Mouse (Mus musculus) embryonic stem cell, embryonic (primary cell): Measurements from ENCODE around the gene Smarcc2.

Experiments
- CTCF ChIA-PET, 4 experiments: fragments of 300-600 bp in 2 of 4; fragments of 350-600 bp in 2 of 4; sonication (Branson Sonifier 250); formaldehyde crosslinking; loops; one replicate each; lab custom pipeline; 2022; ENCODE audit warnings: inconsistent platforms in 2 of 4; lab: Charles Lee
- POLR2A ChIA-PET, 4 experiments: fragments of 300-600 bp in 2 of 4; fragments of 350-600 bp in 2 of 4; sonication (Branson Sonifier 250); formaldehyde crosslinking; loops; one replicate each; lab custom pipeline; 2022; ENCODE audit warnings: antibody characterized with exemption in 4 of 4, inconsistent platforms in 1 of 4; lab: Charles Lee

Gene Smarcc2

GRCm38 (mm10) chr10:128509203-128509602 is 50.2 kb downstream of the Smarcc2 start:
- CTCF ChIA-PET = interaction anchor here in 3 of 4 experiments (0.6 to 2.5 kb wide), 6 partner anchors 10 to 160 kb away, joined by 3 to 13 read pairs (median 4); partner anchors contain the start of gene Esyt1 (in 1 of the 3)

GRCm38 (mm10) chr10:128509831-128510230 is 50.8 kb downstream of the Smarcc2 start:
- POLR2A ChIA-PET = interaction anchor here (0.7 to 10.2 kb wide), 25 partner anchors 7 to 403 kb away, joined by 3 to 80 read pairs (median 5); partner anchors contain the start of genes Esyt1 (in 4 of the 4), Myl6 (in 3 of the 4), Zc3h10 (in 3 of the 4) and Myl6b (in 2 of the 4)
- CTCF ChIA-PET = interaction anchor here in 2 of 4 experiments (0.6 to 2.5 kb wide), 5 partner anchors 9 to 195 kb away, joined by 3 to 13 read pairs (median 4); partner anchors contain the start of gene Esyt1 (in 1 of the 2)

More at GRCm38 (mm10) chr10:128509203-128509602, 50.2 kb downstream of the Smarcc2 start:
- POLR2A ChIA-PET = interaction anchor here (0.6 to 10.2 kb wide), 26 partner anchors 8 to 902 kb away, joined by 3 to 80 read pairs (median 6); partner anchors contain the start of genes Myl6 (in 3 of the 4), Zc3h10 (in 3 of the 4), Esyt1 (in 2 of the 4) and Myl6b (in 2 of the 4)

GRCm38 (mm10) chr10:128510301-128510700 is 51.3 kb downstream of the Smarcc2 start:
- CTCF ChIA-PET = interaction anchor here in 1 of 4 experiments (0.8 to 2.5 kb wide), 2 partner anchors 9 to 11 kb away, joined by 3 to 13 read pairs; no protein-coding TSS in a partner anchor
- POLR2A ChIA-PET = interaction anchor here (0.7 to 10.2 kb wide), 23 partner anchors 9 to 316 kb away, joined by 3 to 80 read pairs (median 5); partner anchors contain the start of genes Esyt1 (in 4 of the 4), Myl6 (in 3 of the 4), Zc3h10 (in 3 of the 4) and Myl6b (in 2 of the 4)

DNA sequence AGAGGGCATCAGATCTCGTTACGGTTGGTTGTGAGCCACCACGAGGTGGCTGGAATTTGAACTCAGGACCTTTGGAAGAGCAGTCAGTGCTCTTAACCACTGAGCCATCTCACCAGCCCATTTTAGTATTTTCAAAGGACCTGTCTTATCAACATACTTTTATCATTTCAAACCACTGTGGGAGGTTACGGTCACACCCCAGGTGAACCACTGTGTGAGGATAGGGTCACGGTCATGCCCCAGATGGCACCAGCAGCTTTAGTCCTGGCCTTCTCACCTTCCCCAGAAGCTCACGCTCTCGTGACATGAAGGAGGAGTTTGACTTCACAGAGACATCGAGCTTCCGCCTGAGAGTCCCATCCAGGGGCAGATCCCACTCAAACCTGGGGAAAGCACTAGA is 52.1 kb downstream of the Smarcc2 start:
- POLR2A ChIA-PET = interaction anchor here in 3 of 4 experiments (1.0 to 10.2 kb wide), 16 partner anchors 10 to 317 kb away, joined by 3 to 80 read pairs (median 6); partner anchors contain the start of genes Esyt1 (in 2 of the 3), Myl6b (in 2 of the 3), Zc3h10 (in 2 of the 3) and Myl6 (in 1 of the 3)
- CTCF ChIA-PET = interaction anchor here in 2 of 4 experiments (0.5 to 0.6 kb wide), 4 partner anchors 36 to 264 kb away, joined by 3 to 5 read pairs (median 4); no protein-coding TSS in a partner anchor

GRCm38 (mm10) chr10:128511761-128512160 is 52.7 kb downstream of the Smarcc2 start:
- POLR2A ChIA-PET = interaction anchor here in 3 of 4 experiments (0.7 to 10.2 kb wide), 24 partner anchors 8 to 411 kb away, joined by 3 to 80 read pairs (median 5); partner anchors contain the start of genes Esyt1 (in 2 of the 3), Zc3h10 (in 2 of the 3), Myl6 (in 1 of the 3) and Nabp2 (in 1 of the 3)
- CTCF ChIA-PET = interaction anchor here in 1 of 4 experiments (0.5 kb wide), 1 partner anchor 77 kb away, joined by 4 read pairs; no protein-coding TSS in a partner anchor

GRCm38 (mm10) chr10:128515044-128515443 is 56.0 kb downstream of the Smarcc2 start:
- ChIA-PET POLR2A (interaction anchor here in 3 of 4 experiments (0.6 to 10.2 kb wide), 9 partner anchors 10 to 42 kb away, joined by 3 to 80 read pairs (median 8); partner anchors contain the start of genes Esyt1 (in 2 of the 3), Myl6b (in 2 of the 3) and Zc3h10 (in 2 of the 3)), CTCF (interaction anchor here in 1 of 4 experiments (1.2 kb wide), 1 partner anchor 11 kb away, joined by 3 read pairs; the partner anchor contains the start of gene Esyt1)

- ChIA-PET CTCF (interaction anchor here in 1 of 4 experiments (1.2 kb wide), 1 partner anchor 10 kb away, joined by 3 read pairs; the partner anchor contains the start of gene Esyt1), POLR2A (interaction anchor here in 3 of 4 experiments (0.7 to 10.2 kb wide), 11 partner anchors 9 to 71 kb away, joined by 3 to 80 read pairs (median 7); partner anchors contain the start of genes Esyt1 (in 2 of the 3), Myl6b (in 2 of the 3), Zc3h10 (in 2 of the 3) and Myl6 (in 1 of the 3))
Observed at GRCm38 (mm10) chr10:128516029-128516428, 57.0 kb downstream of the Smarcc2 start.

DNA sequence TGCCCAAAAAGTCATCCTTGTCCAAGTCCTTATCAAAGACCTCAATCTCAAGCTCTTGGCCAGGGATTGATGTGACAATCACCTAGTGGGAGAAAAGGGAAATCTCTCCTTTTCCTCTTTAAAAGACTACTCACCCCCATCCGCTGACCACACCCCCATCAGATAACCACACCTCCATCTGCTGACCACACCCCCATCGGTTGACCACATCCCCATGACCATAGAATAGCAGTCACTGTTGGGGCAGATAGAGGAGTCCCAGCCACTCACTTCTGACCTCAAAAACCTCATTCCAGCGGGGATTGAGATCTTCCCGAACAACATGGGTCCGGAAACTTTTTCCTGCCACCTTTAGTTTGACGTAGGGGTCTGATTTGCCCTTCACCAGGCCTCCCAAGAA is 57.6 kb downstream of the Smarcc2 start:
- ChIA-PET CTCF (interaction anchor here in 1 of 4 experiments (0.5 to 1.2 kb wide), 3 partner anchors 9 to 329 kb away, joined by 3 to 7 read pairs (median 3); partner anchors contain the start of gene Esyt1), POLR2A (interaction anchor here in 3 of 4 experiments (0.7 to 10.2 kb wide), 18 partner anchors 7 to 386 kb away, joined by 3 to 80 read pairs (median 4); partner anchors contain the start of genes Esyt1 (in 3 of the 3), Myl6 (in 2 of the 3), Zc3h10 (in 2 of the 3) and Myl6b (in 1 of the 3))

GRCm38 (mm10) chr10:128518833-128519232 is 59.8 kb downstream of the Smarcc2 start:
- POLR2A ChIA-PET = interaction anchor here in 3 of 4 experiments (0.5 to 3.5 kb wide), 22 partner anchors 9 to 340 kb away, joined by 3 to 13 read pairs (median 4); partner anchors contain the start of genes Myl6b (in 2 of the 3), Zc3h10 (in 2 of the 3), Myl6 (in 1 of the 3) and Nabp2 (in 1 of the 3)
- CTCF ChIA-PET = interaction anchor here (0.5 to 1.6 kb wide), 32 partner anchors 9 to 487 kb away, joined by 3 to 13 read pairs (median 3); partner anchors contain the start of genes Myl6 (in 1 of the 4), Nabp2 (in 1 of the 4), Rnf41 (in 1 of the 4) and Suox (in 1 of the 4)

DNA sequence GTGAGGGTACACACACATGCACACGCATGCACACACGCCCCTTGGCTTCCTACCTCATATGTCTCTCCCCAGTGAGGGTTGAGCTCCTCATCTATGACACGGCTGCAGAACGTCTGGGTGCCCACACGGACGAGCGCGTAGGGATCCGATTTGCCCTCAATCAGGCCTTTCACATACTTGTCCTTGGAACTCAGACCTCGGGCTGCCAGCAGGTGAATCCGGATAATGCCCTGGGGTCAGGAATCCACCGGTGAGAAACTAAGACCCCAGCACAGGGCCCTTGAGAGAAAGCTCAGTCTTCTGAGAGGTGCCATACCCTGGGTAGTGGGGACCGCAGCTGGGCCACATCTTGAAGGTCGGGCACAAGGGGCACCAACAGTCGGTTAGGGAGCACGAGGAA is 61.5 kb downstream of the Smarcc2 start:
- ChIA-PET POLR2A (interaction anchor here in 2 of 4 experiments (0.7 to 2.3 kb wide), 7 partner anchors 9 to 109 kb away, joined by 3 to 10 read pairs (median 3); partner anchors contain the start of genes Myl6b (in 1 of the 2), Nabp2 (in 1 of the 2), Pa2g4 (in 1 of the 2) and Rnf41 (in 1 of the 2)), CTCF (interaction anchor here in 1 of 4 experiments (0.6 kb wide), 1 partner anchor 146 kb away, joined by 3 read pairs; no protein-coding TSS in a partner anchor)

GRCm38 (mm10) chr10:128522351-128522750 is 63.3 kb downstream of the Smarcc2 start:
- ChIA-PET CTCF (interaction anchor here in 1 of 4 experiments (0.5 kb wide), 1 partner anchor 380 kb away, joined by 9 read pairs; no protein-coding TSS in a partner anchor), POLR2A (interaction anchor here in 2 of 4 experiments (0.7 to 1.9 kb wide), 7 partner anchors 10 to 62 kb away, joined by 3 to 8 read pairs (median 3); partner anchors contain the start of genes Myl6b (in 2 of the 2), Myl6 (in 1 of the 2) and Pa2g4 (in 1 of the 2))

DNA sequence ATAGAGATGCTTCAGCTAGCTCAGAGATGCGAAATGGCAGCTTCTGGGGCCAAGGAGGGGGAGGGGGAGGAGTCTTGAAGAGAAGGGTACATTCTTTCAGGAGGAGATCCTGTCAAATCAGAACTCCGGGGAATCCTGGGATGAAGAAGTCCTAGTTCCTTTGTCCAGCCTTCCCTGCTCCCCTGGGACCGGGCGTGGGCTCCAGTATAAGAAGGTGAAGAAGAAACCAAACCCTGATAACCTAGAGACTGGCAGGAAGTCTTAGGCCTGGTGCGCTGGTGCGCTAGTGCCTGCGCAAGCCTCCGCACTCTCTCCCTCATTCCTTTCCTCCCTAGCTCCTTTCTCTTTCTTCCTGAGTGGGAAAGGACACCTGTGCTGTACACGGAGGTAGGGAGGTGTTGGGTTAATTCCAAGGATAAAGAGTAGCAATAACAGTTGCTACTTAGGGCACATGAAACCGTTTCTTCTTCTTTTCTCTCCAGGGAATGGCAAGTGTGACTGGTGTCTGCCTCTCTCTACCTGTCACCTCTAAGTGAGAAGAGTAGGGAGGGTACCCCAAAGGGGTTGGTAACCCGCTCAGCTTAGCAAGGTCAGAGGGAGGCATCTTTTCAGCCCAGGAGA is 65.2 kb downstream of the Smarcc2 start:
- CTCF ChIA-PET = interaction anchor here (0.5 to 3.1 kb wide), 18 partner anchors 11 to 880 kb away, joined by 3 to 27 read pairs (median 4); partner anchors contain the start of genes Myl6 (in 1 of the 4), Myl6b (in 1 of the 4) and Zc3h10 (in 1 of the 4)

DNA sequence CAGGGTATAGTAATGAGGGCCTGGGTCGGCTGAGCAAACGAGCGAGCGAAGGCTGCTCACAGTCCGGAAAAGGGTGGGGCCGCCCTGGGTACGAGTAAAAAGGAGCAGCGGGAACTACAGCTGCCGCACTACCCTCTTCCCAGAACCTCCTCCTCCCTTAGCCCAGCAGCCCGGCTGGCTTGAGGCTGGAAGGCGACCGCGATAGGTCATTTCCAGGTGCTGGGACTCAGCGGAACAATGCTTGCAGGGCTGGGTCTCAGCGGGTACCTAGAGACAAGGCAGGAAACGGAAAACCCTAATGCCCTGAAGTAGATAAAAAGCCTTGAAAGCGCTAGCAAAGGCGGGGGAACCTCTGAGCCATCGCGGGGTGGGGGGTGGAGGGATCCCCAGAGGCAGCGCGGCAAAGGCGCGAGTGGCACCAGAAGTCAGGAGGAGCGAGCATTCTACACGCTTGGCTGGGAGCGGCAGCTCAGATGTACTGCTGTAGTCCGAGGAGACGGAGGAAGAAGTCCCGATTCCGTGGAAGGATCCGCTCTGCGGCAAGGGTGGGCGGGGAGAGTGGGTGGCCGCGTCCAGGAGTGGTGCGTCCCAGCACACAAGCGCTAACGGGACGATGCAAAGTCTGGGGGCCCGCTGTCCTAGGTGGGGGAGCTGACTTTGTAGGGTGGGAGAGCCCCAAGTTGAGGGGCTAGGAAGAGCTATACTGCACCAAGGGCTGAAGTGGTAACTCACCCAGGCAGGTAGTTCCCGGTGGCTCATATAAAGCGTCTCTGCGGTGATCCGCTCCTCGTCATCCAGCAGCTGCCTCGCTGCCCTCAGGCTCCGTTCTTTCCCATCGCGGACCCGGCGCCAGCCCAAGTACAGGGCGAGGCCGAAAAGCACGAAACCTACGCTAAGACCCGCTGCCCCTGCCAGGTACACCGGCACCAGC is 65.9 kb downstream of the Smarcc2 start:
- ChIA-PET POLR2A (interaction anchor here (0.5 to 7.0 kb wide), 131 partner anchors 8 to 1163 kb away, joined by 3 to 110 read pairs (median 5); partner anchors contain the start of genes Zc3h10 (in 4 of the 4), Cnpy2 (in 3 of the 4), Myl6 (in 3 of the 4) and Myl6b (in 3 of the 4)), CTCF (interaction anchor here (0.5 to 3.1 kb wide), 35 partner anchors 8 to 1012 kb away, joined by 3 to 27 read pairs (median 5); partner anchors contain the start of genes Myl6b (in 3 of the 4), Nabp2 (in 3 of the 4), Rnf41 (in 3 of the 4) and Zc3h10 (in 3 of the 4))

More for the DNA sequence above, 65.2 kb downstream of the Smarcc2 start:
- POLR2A ChIA-PET = interaction anchor here (0.5 to 7.0 kb wide), 62 partner anchors 8 to 1162 kb away, joined by 3 to 110 read pairs (median 10); partner anchors contain the start of genes Myl6 (in 3 of the 4), Zc3h10 (in 3 of the 4), Myl6b (in 2 of the 4) and Nabp2 (in 2 of the 4)

DNA sequence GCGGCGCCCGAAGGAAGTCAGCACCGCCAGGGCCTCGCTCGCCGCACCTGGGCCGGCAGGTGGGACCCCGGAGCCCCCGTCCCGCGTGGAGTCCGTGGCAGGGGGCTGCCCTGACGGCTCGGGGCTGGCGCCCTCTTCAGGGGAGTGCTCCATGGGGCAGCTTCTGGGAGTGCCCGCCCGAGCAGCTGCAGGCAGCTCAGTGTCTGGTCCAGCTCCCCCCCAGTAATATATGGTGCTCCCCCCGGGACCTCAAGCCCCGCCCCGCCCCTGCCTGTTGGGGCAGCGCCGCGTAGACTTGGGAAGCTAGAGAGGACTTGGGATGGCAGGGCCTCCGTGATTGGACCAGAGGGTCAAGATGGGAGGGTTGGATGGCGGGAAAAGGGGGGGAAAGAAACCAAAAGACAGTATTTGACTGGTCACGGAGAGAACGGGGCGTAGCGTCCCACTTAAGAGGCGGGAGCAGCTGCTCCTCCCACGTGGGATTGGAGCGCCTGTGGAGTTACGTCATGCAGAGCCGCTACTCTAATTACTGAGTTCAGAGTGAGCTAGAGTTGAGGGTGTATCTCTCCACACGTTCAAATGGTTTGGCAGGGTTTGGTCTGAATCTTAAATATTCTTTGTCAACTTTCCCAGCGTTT is 66.7 kb downstream of the Smarcc2 start, which contains the start of gene Esyt1:
Gene Esyt1, minus strand, starts transcription at position 201 of the 638 bp plus-strand sequence.
- ChIA-PET CTCF (interaction anchor here (0.6 to 3.1 kb wide), 44 partner anchors 8 to 1013 kb away, joined by 3 to 27 read pairs (median 4); partner anchors contain the start of genes Myl6b (in 3 of the 4), Nabp2 (in 3 of the 4), Rnf41 (in 3 of the 4) and Zc3h10 (in 3 of the 4)), POLR2A (interaction anchor here (0.6 to 7.0 kb wide), 146 partner anchors 8 to 1214 kb away, joined by 3 to 110 read pairs (median 5); partner anchors contain the start of genes Zc3h10 (in 4 of the 4), Cnpy2 (in 3 of the 4), Myl6 (in 3 of the 4) and Myl6b (in 3 of the 4))
